Mouse (Mus musculus): ENCODE results near the gene Cdc42bpa. TPM values are rescaled to one million over a fixed set of nuclear protein-coding genes. Genes with fewer than 3 reads are reported as not detected.

Cdc42bpa gene
- polyA plus RNA-seq (2016; fragmentation: Nextera tagmentation; extraction: Ambion mirVana) = 11.0 and 13.2 TPM in 2 replicates

- Histone ChIP-seq H3K27ac (peak within 1 kb of the TSS; percentile 97), H3K27me3 (ENCODE audit: insufficient read depth, poor library complexity, severe bottlenecking) (0 out of 2 replicates have a peak, but pooled peaks cover 4% of the 10 kb centered on the region), H3K9me3 (no peaks in the 10 kb centered on the region), H3K4me1 (replicated peaks) (peaks cover 35% of the 10 kb centered on the region), H3K4me3 (peak within 1 kb of the TSS; percentile 82), H3K36me3 (no peaks in the 10 kb centered on the region)
- WGBS = under 1% methylated on average over 123 of the region's 128 CpGs
- DNase-seq (ENCODE audit: low spot score) = peak; percentile 82
Measured at GRCm38 (mm10) chr1:179959721-179960542, at the start of gene Cdc42bpa. TSS of gene Cdc42bpa (plus strand) at chr1:179960472.

GRCm38 (mm10) chr1:179913471-179913870 is 46.8 kb upstream of the Cdc42bpa start:
- Histone ChIP-seq H3K27ac (no peak overlapping the region), H3K4me3 (no peak overlapping the region), H3K9me3 (no peaks in the 10 kb centered on the region), H3K36me3 (no peaks in the 10 kb centered on the region), H3K4me1 (replicated peaks) (peaks cover 16% of the 10 kb centered on the region; the same call in 1 of the 2 replicates), H3K27me3 (ENCODE audit: insufficient read depth, poor library complexity, severe bottlenecking) (no peaks in the 10 kb centered on the region)
- no peak for DNase-seq (ENCODE audit: low spot score)
- 89% methylated on average over 4 of the region's 4 CpGs for WGBS

DNA sequence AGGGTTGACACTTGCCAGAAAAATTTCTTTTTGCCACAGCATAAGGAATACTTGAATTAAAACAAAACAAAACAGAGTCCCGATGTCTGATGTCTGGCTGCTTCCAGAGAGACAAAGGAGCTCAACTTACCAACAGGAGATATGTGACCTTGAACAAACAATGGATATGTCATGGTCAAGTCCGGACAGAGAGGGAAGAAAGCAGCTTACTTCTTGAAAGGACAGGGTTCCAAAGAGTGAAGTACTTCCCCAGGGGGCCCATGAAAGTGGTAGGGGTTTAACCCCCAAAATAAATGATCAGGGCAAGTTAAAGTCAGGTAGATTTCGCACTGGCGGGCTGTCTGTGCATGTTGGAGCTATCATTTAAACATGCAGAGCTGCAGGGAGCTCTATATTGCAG is 43.2 kb upstream of the Cdc42bpa start:
- no peaks in the 10 kb centered on the region for H3K9me3 ChIP-seq
- WGBS = 71% methylated on average over 4 of the region's 4 CpGs
- H3K36me3 ChIP-seq = no peaks in the 10 kb centered on the region
- peaks cover 16% of the 10 kb centered on the region; the same call in 1 of the 2 replicates for H3K4me1 ChIP-seq (replicated peaks)
- no peak overlapping the region for H3K4me3 ChIP-seq
- H3K27ac ChIP-seq = no peak overlapping the region
- no peak for DNase-seq (ENCODE audit: low spot score)
- H3K27me3 ChIP-seq (ENCODE audit: insufficient read depth, poor library complexity, severe bottlenecking) = no peaks in the 10 kb centered on the region

GRCm38 (mm10) chr1:179917481-179917880 is 42.8 kb upstream of the Cdc42bpa start:
- H3K4me1 ChIP-seq (replicated peaks) = peaks cover 16% of the 10 kb centered on the region; the same call in 1 of the 2 replicates
- no peaks in the 10 kb centered on the region for H3K9me3 ChIP-seq
- no peak overlapping the region for H3K27ac ChIP-seq
- no peaks in the 10 kb centered on the region for H3K27me3 ChIP-seq (ENCODE audit: insufficient read depth, poor library complexity, severe bottlenecking)
- H3K36me3 ChIP-seq = no peaks in the 10 kb centered on the region
- no peak overlapping the region for H3K4me3 ChIP-seq
- WGBS = 87% methylated on average over 11 of the region's 11 CpGs
- no peak for DNase-seq (ENCODE audit: low spot score)

DNA sequence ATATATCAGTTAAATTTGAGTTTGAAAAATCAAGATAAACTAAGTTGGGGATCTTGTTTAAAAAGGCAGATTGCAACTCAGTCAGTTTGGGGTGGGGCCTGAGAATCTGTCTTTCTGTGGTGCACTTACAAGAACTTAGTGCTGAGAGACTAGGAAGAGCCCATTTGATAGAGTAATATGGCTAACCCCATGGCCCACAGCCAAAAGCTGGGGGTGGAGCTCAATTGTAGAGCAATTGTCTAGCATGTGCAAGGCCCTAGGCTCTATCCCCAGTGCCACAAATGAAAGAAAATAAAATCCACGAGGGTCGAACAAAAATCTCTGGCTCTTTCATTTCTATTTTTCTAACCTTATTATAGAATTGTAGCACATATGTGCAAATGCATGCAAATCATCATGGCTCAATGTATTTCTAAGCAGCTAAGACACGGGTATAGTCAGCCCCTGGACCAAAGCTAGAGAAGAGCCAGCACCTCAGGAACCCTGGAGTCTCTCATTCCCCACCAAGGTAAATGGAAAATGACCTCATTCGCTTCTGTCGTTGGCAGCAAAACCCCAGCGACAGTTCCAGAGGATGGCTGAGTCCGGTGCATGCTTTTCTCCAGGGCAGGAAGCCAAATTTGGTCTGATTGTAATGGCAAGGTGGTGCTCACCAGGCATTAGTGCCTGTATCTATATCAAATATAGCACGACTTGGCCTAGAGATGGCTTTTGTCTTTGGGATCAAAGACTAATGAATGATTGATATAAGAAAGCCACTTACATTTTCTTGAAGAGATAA is 40.4 kb upstream of the Cdc42bpa start:
- no peaks in the 10 kb centered on the region for H3K36me3 ChIP-seq
- no peak for DNase-seq (ENCODE audit: low spot score)
- H3K27ac ChIP-seq = no peak overlapping the region
- H3K27me3 ChIP-seq (ENCODE audit: insufficient read depth, poor library complexity, severe bottlenecking) = no peaks in the 10 kb centered on the region
- WGBS = 92% methylated on average over 8 of the region's 8 CpGs
- peaks cover 11% of the 10 kb centered on the region; the same call in 1 of the 2 replicates for H3K4me1 ChIP-seq (replicated peaks)
- no peaks in the 10 kb centered on the region for H3K9me3 ChIP-seq
- H3K4me3 ChIP-seq = no peak overlapping the region

DNA sequence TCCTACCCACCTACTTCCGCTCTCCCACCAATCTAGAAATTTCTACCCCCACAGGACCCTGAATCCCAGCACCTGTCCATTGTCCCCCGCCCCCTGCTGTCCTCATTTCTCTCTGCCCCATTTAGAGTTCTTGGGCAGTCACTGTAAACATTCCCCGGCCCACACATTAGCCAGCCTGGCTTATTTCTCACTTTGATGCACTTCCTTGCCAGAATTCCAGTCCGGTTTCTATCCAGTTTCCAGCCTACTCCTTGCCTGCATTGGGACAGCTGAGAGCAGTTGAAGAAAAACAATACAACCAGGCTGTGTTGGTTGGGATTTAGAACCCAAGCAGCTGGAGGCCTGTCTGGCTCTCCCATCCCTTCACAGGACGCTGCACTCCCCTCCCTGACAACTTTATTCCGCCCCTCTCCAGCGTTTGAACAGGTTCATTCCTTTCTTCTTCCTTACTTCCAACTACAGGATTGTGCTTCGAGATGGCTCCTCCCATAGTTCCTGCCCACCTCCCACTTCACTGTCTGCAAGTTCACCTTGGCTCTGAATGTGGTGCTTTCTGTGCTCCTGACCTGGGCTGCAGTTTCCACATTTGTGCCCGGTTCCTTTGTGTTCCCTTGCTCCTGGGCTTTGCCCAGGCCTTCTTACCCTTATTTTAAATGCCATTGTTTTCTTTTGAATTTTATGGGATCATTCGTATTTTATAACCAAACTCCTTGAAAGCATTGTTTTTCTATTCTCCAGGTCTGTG is 36.4 kb upstream of the Cdc42bpa start:
- no peak for DNase-seq (ENCODE audit: low spot score)
- H3K4me1 ChIP-seq (replicated peaks) = peaks cover 4% of the 10 kb centered on the region; the same call in 1 of the 2 replicates
- no peak overlapping the region for H3K27ac ChIP-seq
- WGBS = 62% methylated on average over 10 of the region's 10 CpGs
- no peaks in the 10 kb centered on the region for H3K36me3 ChIP-seq
- no peak overlapping the region for H3K4me3 ChIP-seq
- H3K9me3 ChIP-seq = no peaks in the 10 kb centered on the region
- H3K27me3 ChIP-seq (ENCODE audit: insufficient read depth, poor library complexity, severe bottlenecking) = no peaks in the 10 kb centered on the region

DNA sequence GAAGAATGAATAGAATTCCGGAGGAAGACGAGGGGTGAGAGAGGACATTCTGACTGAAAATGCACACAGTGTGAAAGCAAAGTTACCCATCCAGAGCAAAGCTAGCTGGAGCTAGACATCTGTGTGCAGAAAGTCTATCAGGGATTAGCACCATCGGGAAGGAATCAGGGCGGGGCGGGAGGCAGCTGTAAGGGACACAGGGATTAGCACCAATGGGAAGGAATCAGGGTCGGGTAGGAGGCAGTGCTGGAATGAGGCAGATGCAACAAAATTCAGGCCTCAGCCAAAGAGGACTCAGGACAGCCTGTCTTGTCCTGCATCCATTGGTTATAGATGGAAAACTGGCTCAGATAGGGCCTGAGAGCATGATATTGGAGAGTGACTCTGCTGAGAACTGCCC is 34.0 kb upstream of the Cdc42bpa start:
- H3K27me3 ChIP-seq (ENCODE audit: insufficient read depth, poor library complexity, severe bottlenecking) = no peaks in the 10 kb centered on the region
- no peak overlapping the region for H3K27ac ChIP-seq
- peaks cover 9% of the 10 kb centered on the region; the same call in 1 of the 2 replicates for H3K4me1 ChIP-seq (replicated peaks)
- WGBS = 78% methylated on average over 6 of the region's 6 CpGs
- H3K9me3 ChIP-seq = no peaks in the 10 kb centered on the region
- no peak overlapping the region for H3K4me3 ChIP-seq
- no peaks in the 10 kb centered on the region for H3K36me3 ChIP-seq
- no peak for DNase-seq (ENCODE audit: low spot score)

DNA sequence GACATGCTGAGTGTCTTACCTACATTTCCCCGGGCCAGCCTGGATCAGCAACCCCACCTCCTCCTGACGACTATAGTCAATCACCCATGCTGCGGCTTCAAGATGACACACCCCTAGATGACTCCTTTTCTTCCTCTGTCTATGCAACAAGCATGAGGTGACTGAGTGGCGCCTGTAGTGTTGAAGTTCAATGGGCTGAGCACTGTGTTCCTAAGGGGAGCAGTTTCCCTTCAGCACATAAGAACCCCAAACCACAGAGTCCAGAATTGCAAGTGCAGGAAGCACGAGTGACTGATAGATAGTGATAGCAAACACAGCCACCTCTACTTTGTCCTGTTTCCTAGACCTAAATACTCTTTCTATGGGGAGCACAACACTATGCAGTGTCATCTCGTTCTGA is 33.2 kb upstream of the Cdc42bpa start:
- WGBS = 85% methylated on average over 6 of the region's 6 CpGs
- DNase-seq (ENCODE audit: low spot score) = no peak
- Histone ChIP-seq H3K27ac (no peak overlapping the region), H3K4me3 (no peak overlapping the region), H3K4me1 (replicated peaks) (peaks cover 11% of the 10 kb centered on the region; the same call in 1 of the 2 replicates), H3K9me3 (no peaks in the 10 kb centered on the region), H3K27me3 (ENCODE audit: insufficient read depth, poor library complexity, severe bottlenecking) (no peaks in the 10 kb centered on the region), H3K36me3 (no peaks in the 10 kb centered on the region)

- Histone ChIP-seq H3K27me3 (ENCODE audit: insufficient read depth, poor library complexity, severe bottlenecking) (no peaks in the 10 kb centered on the region), H3K27ac (no peak overlapping the region), H3K4me3 (no peak overlapping the region), H3K9me3 (no peaks in the 10 kb centered on the region), H3K36me3 (no peaks in the 10 kb centered on the region), H3K4me1 (replicated peaks) (0 out of 2 replicates have a peak, but pooled peaks cover 7% of the 10 kb centered on the region)
- whole genome bisulfite sequencing = 55% methylated on average over 7 of the region's 7 CpGs
- DNase-seq (ENCODE audit: low spot score) = no peak
Measured at GRCm38 (mm10) chr1:179928822-179929221, 31.4 kb upstream of the Cdc42bpa start.

DNA sequence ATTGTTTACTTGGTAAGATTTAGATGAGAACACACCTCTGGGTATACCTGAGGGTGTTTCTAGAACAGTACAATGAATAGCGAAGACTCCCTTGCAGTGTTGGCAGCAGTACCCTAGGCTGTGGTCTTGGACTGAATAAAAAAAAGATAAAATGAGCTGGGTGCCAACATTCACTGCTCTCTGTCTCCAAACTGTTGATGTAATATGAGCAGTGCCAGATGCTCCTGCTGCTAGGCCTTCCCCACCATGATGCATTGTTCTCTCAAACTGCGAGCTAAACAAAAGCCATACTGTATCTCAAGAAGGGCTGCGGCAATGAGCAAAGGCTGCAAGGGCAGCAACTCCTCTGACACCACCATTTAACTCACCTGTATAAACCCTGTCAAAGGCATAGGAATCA is 29.0 kb upstream of the Cdc42bpa start:
- no peak for DNase-seq (ENCODE audit: low spot score)
- WGBS = 83% methylated on average over 3 of the region's 3 CpGs
- Histone ChIP-seq H3K27me3 (ENCODE audit: insufficient read depth, poor library complexity, severe bottlenecking) (no peaks in the 10 kb centered on the region), H3K9me3 (no peaks in the 10 kb centered on the region), H3K4me3 (no peak overlapping the region), H3K4me1 (replicated peaks) (0 out of 2 replicates have a peak, but pooled peaks cover 7% of the 10 kb centered on the region), H3K27ac (no peak overlapping the region), H3K36me3 (no peaks in the 10 kb centered on the region)

DNA sequence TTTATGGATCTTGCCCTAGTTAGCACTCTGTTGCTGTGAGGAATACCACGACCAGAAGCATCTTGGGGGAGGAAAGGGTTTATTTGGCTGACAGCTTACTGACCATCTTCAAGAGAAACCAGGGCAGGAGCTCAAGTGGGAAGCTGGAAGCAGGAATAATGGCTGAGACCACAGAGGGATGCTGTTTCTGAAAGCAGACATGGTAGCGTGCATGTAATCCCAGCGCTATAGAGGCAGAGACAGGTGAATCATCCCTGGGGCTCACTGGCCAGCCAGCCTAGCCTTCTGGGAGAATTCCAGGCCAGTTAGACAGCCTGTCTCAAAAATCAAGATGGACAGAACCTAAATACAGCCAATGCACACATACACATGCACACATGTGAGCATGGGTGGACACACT is 26.2 kb upstream of the Cdc42bpa start:
- H3K27me3 ChIP-seq (ENCODE audit: insufficient read depth, poor library complexity, severe bottlenecking) = no peaks in the 10 kb centered on the region
- H3K36me3 ChIP-seq = no peaks in the 10 kb centered on the region
- no peak overlapping the region for H3K27ac ChIP-seq
- no peaks in the 10 kb centered on the region for H3K9me3 ChIP-seq
- H3K4me3 ChIP-seq = no peak overlapping the region
- no peak for DNase-seq (ENCODE audit: low spot score)
- H3K4me1 ChIP-seq (replicated peaks) = 0 out of 2 replicates have a peak, but pooled peaks cover 7% of the 10 kb centered on the region
- WGBS = 87% methylated on average over 3 of the region's 3 CpGs

GRCm38 (mm10) chr1:179940071-179940786 is 20.0 kb upstream of the Cdc42bpa start:
- no peak overlapping the region for H3K27ac ChIP-seq
- 85% methylated on average over 23 of the region's 23 CpGs for WGBS

More at GRCm38 (mm10) chr1:179940071-179940786, 20.0 kb upstream of the Cdc42bpa start:
- H3K4me3 ChIP-seq = no peak overlapping the region
- H3K9me3 ChIP-seq = no peaks in the 10 kb centered on the region
- no peaks in the 10 kb centered on the region for H3K4me1 ChIP-seq (replicated peaks)
- no peak for DNase-seq (ENCODE audit: low spot score)
- H3K27me3 ChIP-seq (ENCODE audit: insufficient read depth, poor library complexity, severe bottlenecking) = no peaks in the 10 kb centered on the region
- H3K36me3 ChIP-seq = no peaks in the 10 kb centered on the region
